Mouse (Mus musculus) neural tube, embryonic 10.5 days (tissue): Measurements from ENCODE around the gene Zbtb3.

ENCODE experiments used
- DNase-seq: peaks from one replicate; pipeline ENCODE4 v3.0.0-alpha.2; 2017; ENCODE audit warnings: low spot score; ENCODE audit errors: extremely low spot score

The Zbtb3 gene

GRCm38 (mm10) chr19:8802130-8802821 is at the start of gene Zbtb3:
Gene Zbtb3 (plus strand): TSS chr19:8802555.
- DNase-seq = peak; percentile 92

DNA sequence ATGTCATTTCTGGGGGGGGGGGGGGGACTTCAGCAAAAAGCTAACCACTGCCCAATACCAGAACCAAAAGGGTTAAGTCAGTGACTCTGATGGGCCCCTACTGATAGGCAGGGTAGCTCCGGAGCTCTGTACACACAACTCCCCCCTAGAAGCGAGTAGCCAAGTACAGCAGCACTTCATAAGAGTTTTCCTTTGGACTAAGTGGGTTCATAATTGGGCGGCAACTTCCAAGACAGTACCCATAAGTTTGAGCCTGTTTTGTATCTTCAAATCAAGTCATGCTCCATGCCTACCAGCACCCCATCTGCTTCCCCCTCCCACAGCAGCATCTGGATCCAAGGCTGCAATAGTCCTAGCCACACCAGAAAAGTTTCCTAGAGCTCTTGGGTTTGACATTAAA is 46.7 kb upstream of the Zbtb3 start:
- DNase-seq = no peak

- DNase-seq = peak; percentile 92
Observed at GRCm38 (mm10) chr19:8756635-8757387, 45.5 kb upstream of the Zbtb3 start, which contains the start of gene Nxf1. Gene Nxf1 (plus strand): TSS chr19:8757073.

DNA sequence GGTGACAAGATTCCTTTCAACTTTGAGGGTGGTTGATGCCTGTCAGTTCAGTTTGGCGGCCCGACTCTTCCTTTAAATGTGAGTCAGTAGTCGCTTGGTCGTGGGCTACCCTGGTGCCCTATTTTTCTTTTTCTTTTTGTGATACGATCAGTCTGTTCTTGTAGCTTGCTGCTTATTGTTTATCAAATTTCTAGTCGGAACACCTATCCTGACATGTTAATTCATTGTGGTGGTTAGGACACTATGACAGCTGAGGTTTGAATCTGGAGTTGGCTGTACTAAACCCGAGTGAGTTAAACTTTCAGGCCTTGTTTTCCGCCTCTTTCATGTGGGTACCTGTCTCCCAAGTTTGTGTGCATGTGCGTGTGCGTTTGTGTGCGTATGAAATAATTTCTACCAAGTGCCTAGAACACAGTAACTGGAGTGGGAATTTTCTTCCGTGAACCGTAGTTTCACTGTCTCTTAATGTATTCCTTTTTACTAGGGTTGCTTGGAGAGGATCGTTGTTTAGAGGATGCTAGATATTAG is 44.8 kb upstream of the Zbtb3 start:
- no peak for DNase-seq

GRCm38 (mm10) chr19:8758899-8759298 is 43.5 kb upstream of the Zbtb3 start:
- no peak for DNase-seq

DNA sequence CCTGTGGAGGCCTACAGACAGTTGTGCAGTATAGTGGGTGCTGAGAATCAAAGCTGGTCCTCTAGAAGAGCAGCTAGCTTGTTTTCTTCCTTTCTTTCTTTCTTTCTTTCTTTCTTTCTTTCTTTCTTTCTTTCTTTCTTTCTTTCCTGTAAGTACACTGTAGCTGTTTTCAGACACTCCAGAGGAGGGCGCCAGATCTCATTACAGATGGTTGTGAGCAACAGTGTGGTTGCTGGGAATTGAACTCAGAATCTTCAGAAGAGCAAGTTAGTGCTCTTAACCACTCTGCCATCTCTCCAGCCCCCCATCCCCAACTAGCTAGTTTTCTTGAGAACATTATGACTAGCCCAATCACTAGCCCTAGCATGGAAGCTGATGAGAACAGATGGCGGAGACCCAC is 41.6 kb upstream of the Zbtb3 start:
- DNase-seq = no peak

DNA sequence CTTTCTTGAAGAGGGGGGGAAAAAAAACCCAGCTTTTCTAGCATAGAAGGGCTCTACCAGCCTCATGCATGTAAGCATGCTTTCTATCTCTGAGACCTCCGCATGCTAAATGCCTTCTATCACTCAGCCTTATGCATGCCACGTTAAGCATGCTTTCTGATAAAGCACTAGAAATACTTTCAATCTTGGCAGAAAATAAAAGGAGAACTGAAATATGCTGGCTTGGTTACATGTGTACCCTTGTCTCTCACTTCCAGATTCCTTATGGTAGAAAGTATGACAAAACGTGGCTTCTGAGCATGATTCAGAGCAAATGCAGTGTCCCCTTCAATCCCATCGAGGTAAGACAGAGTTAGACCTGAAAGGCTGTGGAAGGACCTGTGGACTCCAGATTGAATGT is 39.1 kb upstream of the Zbtb3 start:
- no peak for DNase-seq

DNA sequence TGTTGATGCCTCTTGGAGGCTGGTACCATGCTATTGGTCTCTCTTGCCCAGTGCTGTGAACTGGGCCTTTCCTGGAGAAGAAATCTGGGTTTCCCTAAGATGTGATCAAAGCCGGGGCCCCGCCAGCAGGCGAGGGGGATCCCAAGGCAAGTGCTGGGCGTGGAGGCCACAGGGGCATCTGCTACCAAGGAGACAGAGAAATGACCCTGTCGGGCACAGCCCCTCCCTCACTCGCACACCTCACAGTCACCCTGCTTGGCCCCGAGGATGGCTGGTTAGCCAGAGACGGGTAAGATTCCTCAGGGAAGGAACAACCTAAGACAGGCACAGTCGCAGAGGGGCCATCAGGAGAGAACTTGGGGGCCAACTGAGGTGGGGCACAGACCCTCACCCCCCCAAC is 36.8 kb upstream of the Zbtb3 start:
- no peak for DNase-seq

GRCm38 (mm10) chr19:8770567-8771270 is 31.6 kb upstream of the Zbtb3 start, which contains the start of gene Tmem223:
Gene Tmem223 (plus strand): TSS chr19:8770996.
- DNase-seq = peak; percentile 81

- DNase-seq = no peak
Observed at GRCm38 (mm10) chr19:8772996-8773395, 29.4 kb upstream of the Zbtb3 start.

- no peak for DNase-seq
Observed at GRCm38 (mm10) chr19:8773409-8773808, 28.9 kb upstream of the Zbtb3 start.

GRCm38 (mm10) chr19:8774086-8774835 is 28.1 kb upstream of the Zbtb3 start, which contains the start of gene Tmem179b:
Gene Tmem179b (minus strand): TSS chr19:8774467.
- DNase-seq = peak; percentile 99

- no peak for DNase-seq
Observed at GRCm38 (mm10) chr19:8774951-8775421, 27.4 kb upstream of the Zbtb3 start.

- peak; percentile 89 for DNase-seq
Observed at GRCm38 (mm10) chr19:8786008-8786781, 16.2 kb upstream of the Zbtb3 start, which contains the start of gene Taf6l. Gene Taf6l (minus strand): TSS chr19:8786417.

DNA sequence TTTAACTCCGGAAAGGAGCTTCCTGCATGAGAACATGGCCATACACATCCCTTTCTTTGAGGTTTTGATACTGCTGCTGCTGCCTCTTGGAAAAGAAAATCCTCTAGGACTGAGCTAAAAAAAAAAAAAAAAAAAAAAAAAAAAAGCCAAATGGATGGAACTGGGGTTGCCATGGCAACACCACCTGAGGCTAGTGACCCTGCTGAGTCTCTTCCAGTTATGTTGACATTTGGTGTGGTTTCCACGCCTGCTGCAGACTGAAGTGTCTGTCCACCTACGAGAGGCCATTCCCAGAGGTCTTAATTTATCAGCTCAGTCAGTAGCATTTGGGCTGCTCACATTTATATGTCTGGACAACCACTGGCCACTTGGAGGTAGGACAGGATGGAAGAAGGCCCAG is 13.8 kb upstream of the Zbtb3 start:
- no peak for DNase-seq

GRCm38 (mm10) chr19:8789171-8789570 is 13.2 kb upstream of the Zbtb3 start:
- DNase-seq = no peak

DNA sequence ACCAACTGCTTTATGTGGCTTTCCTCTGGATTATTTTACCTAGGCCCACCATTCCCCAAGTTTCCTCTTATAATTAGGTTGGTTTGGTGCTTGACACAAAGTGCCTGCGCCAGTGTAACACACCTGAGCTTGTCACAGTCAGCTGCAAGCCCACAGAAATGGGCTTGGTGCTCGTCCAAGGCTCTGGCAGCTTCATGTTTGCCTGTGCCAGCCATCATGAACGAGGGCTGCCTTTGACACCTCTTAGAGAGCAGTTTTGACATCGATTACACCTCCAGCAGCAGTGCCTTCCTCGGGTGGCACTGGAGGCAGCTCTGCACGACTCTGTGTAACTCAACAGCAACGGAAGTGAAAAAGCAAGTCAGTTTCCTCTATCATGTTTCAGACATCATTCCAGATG is 12.2 kb upstream of the Zbtb3 start:
- no peak for DNase-seq

DNA sequence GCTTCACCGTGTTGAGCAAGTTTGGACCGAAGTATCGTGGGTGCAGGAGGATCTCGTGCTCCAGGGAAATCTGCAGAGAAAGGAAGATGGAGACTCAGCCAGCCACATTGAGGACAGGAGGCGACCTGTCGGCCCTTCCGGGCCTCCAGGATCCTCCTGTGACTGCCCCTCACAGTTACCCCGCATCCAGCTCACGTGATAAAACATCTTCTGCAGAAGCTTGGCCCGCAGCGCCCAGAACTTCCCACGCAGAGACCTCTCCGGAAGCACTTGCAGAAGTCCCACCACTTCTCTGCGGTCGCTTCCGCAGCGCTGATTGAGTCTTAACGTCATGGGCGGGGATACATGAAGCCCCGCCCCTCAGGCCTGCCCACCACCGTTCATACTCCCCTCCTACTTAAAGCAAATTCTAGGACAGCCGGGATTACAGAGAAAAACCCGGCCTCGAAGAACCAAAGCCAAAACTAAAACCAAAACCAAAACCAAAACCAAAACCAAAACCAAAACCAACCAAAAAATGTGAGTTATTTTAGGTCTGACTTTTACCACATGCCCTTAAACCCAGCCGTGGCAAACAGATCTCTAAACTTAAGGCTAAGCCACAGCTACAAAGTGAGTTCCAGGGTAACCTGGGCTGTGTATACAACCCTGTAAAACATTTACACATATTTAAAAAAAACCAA is 4.0 kb upstream of the Zbtb3 start, which contains the start of gene Polr2g:
Polr2g (minus strand) TSS at position 314 of the 683 bp plus-strand sequence.
- DNase-seq = peak; percentile 83

DNA sequence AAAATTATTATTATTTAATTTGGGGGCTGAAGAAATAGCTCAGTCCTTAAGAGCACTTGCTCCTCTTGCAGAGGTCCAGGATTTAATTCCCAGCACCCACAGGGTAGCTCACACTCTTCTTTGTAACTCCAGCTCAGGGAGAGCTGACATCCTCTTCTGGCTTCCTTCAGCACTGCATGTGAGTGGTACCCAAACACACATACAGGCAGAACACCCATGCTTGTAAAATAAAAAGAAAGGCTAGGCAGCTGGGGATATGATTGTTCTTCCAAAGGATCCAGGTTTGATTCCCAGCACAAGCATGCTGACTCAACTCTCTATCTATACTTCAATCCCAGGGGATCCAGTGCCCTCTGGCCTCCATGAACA is 3.4 kb upstream of the Zbtb3 start:
- DNase-seq = no peak
